Mouse (Mus musculus) stomach, postnatal 0 days (tissue): ENCODE results near the gene Nat9.

Source experiments
- CTCF ChIP-seq: IDR thresholded peaks from 2 replicates; pipeline ENCODE4 v1.5.1; 2016; ENCODE audit warnings: antibody characterized with exemption, low read depth, mild to moderate bottlenecking, moderate library complexity
- EP300 ChIP-seq: optimal IDR thresholded peaks from 2 replicates; pipeline ENCODE3; 2016; ENCODE audit warnings: antibody characterized with exemption

DNA sequence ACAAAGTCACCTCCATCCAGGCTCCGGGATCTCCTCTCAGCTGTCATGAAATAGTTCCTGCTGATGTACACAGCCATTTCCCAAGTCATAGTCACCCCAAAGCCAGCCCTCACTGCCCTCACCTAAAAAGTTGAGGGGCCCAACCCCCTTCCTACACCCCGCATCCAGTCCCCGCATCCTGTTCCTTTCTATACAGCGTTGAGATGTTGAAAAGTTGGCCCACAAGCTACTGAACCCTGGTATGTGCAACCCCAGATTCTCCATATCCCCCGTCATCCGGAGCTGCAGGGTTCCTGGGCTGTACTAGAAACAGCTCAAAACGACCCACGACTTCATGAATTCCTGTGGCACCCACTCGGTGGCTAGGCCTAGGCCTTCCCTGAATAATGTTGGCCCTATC is 34.6 kb downstream of the Nat9 start:
- no peak for TF ChIP-seq EP300
- no peak for TF ChIP-seq CTCF
